In genomic region chr6:142993705-142994698, GRCm38 (mm10) we compare ENCODE assay signal across 9 mouse cellular contexts. TPM values are rescaled to one million over a fixed set of nuclear protein-coding genes. Genes with fewer than 3 reads are reported as not detected.
A peak's percentile ranks its signal among the peaks of the same experiment; 100 is the strongest.
DNase-seq lines count a peak whose midpoint lies in the region; ATAC-seq and TF ChIP-seq lines count a peak whose summit lies in the region.
"Had no signal": no experiment of that assay in that cellular context is flagged by ENCODE, and none has a peak within 500 bp of the region (broad histone marks: within the 10 kb centered on the region; RNA-seq: fewer than 3 reads in every experiment).

No protein-coding gene starts in this region.

- no peak for ATAC-seq in liver, postnatal 0 days

- intact Hi-C loops in heart, postnatal 10 days (cut with DNase I), result no loop called here
- intact Hi-C loops in left cerebral cortex, postnatal 10 days (cut with DNase I), result no loop called here

- no peaks in the 10 kb centered on the region for H3K27me3 ChIP-seq in liver, postnatal 0 days (ENCODE audit: insufficient read depth, low read length)

- no peak overlapping the region for H3K4me3 ChIP-seq in liver, postnatal 0 days (ENCODE audit: low read depth, low read length)

- no peaks in the 10 kb centered on the region for H3K36me3 ChIP-seq in liver, postnatal 0 days (replicated peaks; ENCODE audit: insufficient read depth, low read length)

- H3K4me1 ChIP-seq in liver, postnatal 0 days (ENCODE audit: insufficient read depth), result peaks cover 5% of the 10 kb centered on the region; the same call in 1 of the 2 replicates

- no peak overlapping the region for H3K27ac ChIP-seq in liver, postnatal 0 days (ENCODE audit: low read depth)
- H3K27ac ChIP-seq: macrophage had no signal

- 26% methylated on average over 14 of the region's 14 CpGs for WGBS in liver, postnatal 0 days (ENCODE audit: insufficient replicate concordance)

- peak; percentile 81 for DNase-seq in heart, adult 11 months
- DNase-seq in heart, postnatal 10 days, result no peak
- peak; percentile 36 for DNase-seq in testis, postnatal 10 days (ENCODE audit: low spot score)
- no peak for DNase-seq in testis, postnatal 14 days (ENCODE audit: low spot score)
- no peak for DNase-seq in liver, postnatal 0 days
- peak; percentile 58 for DNase-seq in thymus, postnatal 4 days
- DNase-seq in left cerebral cortex, postnatal 10 days (ENCODE audit: extremely low spot score in 1 of 2, low spot score in 2 of 2), result no peak
- no peak for DNase-seq in natural killer cell, adult 2 months (ENCODE audit: low spot score in 2 of 2)

- H3K9me3 ChIP-seq in liver, postnatal 0 days (ENCODE audit: low read length), result no peaks in the 10 kb centered on the region

- TF ChIP-seq EP300 in liver, postnatal 0 days (IDR thresholded peaks at IDR 0.05; ENCODE audit: low read depth), result no peak

- peak overlapping the region; percentile 32; the same call in 1 of the 2 replicates for H3K4me2 ChIP-seq in liver, postnatal 0 days (ENCODE audit: low read depth, low read length)

- TF ChIP-seq CTCF in liver, postnatal 0 days (IDR thresholded peaks at IDR 0.05; ENCODE audit: low read depth), result peak; percentile 24; the same call in 1 of the 2 replicates

- H3K9ac ChIP-seq in liver, postnatal 0 days (replicated peaks), result no peak overlapping the region

RNA-seq across cellular contexts. Expression of gene St8sia1, which starts 29.8 kb away (rescaled TPM):
- total RNA-seq in heart, postnatal 10 days (2021), result 1 to 10 TPM in 1 of 2 experiments, under 1 TPM in 1; 0.89 to 1.3 TPM
- 0.05 and 0.22 TPM in 2 replicates for polyA plus RNA-seq in liver, postnatal 0 days (2015; fragmentation: Nextera tagmentation; extraction: Ambion mirVana)
- total RNA-seq in left cerebral cortex, postnatal 10 days (2021), result 10 to 100 TPM; 21.7 to 24.4 TPM

Comparison
In these comparisons a context has a peak if more than half of its experiments do, and no peak if none do; other contexts are left out.
1. DNase-seq: peak in heart, adult 11 months (single experiment), testis, postnatal 10 days (single experiment) and thymus, postnatal 4 days (single experiment); none in heart, postnatal 10 days (0 of 2), testis, postnatal 14 days (single experiment), liver, postnatal 0 days (single experiment), left cerebral cortex, postnatal 10 days (0 of 2) and natural killer cell, adult 2 months (0 of 2).
2. RNA of gene St8sia1, which starts 29.8 kb away (total RNA-seq): 21.7 to 24.4 TPM in left cerebral cortex, postnatal 10 days; 0.89 to 1.3 TPM in heart, postnatal 10 days; every median in the first group is over 4 times any median in the second.